Mouse (Mus musculus) CD8-positive naive resting alpha-beta T cell, adult 2 months (primary cell): Measurements from ENCODE around the gene Lpgat1.

Experiments
- DNase-seq, 2 experiments: peaks; one replicate each; pipeline ENCODE4 v3.0.0; 2022; ENCODE audit warnings: low read depth in 2 of 2, low spot score in 2 of 2

Gene Lpgat1

DNA sequence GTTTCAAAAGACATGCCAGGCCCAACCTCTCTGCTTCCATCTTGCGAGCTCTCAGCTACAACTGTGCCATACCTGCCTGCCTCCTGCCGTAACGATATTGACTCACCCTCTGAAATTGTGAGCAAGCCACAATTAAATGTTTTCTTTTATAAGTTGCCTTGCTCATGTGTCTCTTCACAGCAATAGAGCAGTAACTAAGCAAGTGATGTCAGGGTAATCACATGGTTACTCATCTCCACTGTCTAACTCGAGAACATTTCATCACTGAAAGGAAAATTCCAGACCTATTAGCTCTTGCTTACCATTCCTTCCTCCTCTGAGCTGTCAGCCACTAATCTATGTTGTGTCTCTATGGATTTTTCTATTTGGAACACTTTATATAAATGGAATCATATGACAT, 15.0 kb downstream of the Lpgat1 start:
- no peak for DNase-seq

GRCm38 (mm10) chr1:191733822-191734221, 16.2 kb downstream of the Lpgat1 start:
- no peak for DNase-seq

- DNase-seq: no peak
Observed at GRCm38 (mm10) chr1:191736425-191736824, 18.8 kb downstream of the Lpgat1 start.

GRCm38 (mm10) chr1:191737871-191738270, 20.2 kb downstream of the Lpgat1 start:
- no peak for DNase-seq

- no peak for DNase-seq
Observed at GRCm38 (mm10) chr1:191738726-191739125, 21.1 kb downstream of the Lpgat1 start.

GRCm38 (mm10) chr1:191740587-191741361, 23.1 kb downstream of the Lpgat1 start:
- DNase-seq: no peak

DNA sequence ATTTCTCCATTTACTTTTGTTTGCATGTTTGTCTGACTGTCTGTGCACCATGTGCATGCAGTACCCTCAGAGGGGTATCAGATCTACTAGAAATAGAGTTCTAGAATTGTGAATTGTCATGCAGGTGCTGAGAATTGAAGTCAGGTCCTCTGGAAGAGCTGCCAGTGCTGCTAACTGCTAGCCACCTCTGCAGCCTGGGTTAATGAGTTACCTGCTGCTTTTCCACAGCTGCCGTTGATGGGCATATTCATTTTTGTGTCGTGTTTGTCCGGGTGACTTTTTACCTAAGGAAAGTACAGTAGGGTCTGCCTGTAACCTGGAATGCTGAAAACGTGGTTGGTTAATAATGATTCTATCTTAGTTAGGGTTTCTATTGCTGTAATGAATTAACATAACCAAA, 24.0 kb downstream of the Lpgat1 start:
- DNase-seq: no peak

DNA sequence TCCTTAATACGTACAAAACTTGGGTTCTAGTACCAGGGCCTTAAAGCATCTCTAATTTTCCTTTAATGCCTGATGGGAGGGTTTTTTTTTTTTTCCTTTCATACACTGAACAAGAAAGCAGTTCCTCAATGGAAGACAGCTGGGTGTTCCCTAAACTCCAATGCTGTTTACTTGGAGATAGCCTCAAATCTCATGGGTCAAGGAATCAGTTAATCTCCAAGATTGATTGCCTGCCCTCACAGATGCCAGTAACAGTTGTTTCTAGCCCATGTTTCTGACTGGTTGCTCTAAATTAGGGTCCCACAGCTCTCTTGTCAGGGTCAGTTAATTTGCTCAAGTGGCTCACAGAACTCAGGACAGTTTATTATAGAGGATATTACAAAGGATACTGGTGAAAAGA, 30.8 kb downstream of the Lpgat1 start:
- DNase-seq: no peak

DNA sequence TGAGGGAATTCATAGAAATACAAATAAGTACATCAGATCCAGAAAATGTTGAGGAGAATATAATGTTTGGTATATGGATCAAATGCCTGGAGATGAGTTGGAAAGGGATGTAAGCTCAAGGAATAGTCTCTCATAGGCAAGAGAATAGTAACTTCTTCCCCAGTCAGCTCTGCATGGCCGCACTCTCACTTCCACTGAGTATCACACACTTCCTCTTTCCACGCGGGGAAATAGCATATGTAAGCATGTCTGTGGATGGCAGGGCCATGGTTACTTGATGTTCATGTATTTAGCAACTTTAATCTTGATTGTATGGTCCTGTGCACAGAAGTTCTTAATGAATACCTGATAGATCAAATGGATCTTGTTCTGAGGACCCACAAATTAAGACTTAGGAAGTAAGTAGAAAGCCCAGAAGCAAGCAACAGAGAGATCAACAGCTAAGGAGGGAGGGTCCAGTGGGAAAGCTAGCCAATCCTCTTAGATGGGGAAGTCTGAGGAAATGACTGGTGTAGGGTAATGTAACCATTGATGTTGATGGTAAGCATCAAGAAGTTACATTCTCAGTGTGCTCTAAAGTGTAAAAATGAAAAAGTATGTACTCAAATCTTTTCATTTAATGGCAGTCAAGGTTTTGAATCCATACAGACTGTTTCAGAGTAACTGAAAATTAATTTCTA, 39.0 kb downstream of the Lpgat1 start:
- DNase-seq: no peak

DNA sequence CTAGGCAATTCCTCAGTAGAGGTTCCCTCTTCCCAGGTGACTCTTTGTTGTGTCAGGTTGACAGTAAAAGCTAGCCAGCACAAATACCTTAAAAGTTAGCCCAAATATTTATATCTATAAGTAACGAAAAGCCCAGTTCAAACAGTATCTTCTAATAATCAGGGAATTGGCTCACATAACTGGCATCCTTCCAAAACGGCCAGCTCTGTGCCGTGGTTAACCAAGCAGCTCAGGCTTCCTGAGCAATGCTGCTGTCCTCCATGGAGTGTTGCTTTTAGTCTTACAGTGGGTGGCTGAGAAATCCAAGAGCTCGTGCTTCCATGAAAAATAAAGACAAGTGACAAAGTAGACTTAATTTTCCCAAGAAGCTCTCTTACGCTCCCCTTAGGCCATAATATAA, 56.5 kb downstream of the Lpgat1 start:
- no peak for DNase-seq

DNA sequence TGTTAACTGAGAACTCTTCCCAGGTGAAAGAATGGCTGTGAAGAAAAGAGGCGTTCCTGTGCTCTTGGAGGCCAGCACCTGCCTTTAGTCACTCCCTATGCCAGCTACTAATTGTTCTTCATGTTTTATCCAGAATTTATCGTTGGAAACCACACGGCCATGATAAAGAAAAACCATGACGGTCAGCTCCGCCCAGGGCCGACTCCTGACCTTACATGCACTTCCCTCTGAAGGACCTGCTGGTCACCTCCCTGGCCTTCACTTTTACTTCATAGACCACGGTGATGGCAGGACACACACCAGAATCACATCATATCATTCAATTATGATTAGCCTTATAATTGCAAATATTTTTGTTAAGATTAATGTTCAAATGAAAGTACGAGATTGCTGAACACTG, 57.5 kb downstream of the Lpgat1 start:
- DNase-seq: no peak

DNA sequence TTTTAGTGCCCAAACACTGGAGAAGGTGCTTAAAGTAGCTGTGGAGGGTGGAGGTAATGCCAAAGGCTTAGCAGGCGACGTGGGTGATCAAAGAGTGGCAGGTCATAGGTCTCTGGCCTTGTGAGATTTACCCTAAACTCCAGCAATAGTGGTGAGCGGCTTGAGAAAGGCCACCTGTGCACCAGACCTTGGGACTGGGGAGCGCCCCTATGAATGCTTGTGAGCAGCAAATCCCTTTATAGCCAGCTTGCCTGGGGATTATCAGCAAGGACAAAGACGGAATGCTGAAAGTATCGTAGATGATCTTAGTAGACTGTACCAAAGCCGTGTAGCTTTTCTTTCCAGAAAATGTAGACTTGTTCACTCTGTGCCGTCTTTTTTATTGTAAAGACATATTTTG, 59.9 kb downstream of the Lpgat1 start:
- no peak for DNase-seq

DNA sequence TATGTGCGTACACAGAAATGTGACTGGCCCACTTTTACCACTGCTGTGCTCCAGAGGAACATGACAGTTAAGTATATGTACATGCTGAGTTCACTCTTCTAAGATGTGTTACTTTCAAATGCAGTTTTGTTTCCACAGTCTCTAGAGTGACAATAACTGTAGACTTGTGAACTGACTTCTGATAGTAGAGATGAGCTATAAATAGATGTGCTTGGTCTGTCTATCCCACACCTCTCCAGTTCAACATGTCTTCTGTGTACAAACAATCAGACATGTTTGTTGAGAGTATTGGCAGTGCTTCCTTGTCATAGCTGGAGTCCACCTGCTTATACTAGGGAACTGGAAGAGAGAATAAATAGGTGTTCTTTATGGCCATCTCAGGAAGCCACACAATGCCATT, 62.8 kb downstream of the Lpgat1 start:
- no peak for DNase-seq

GRCm38 (mm10) chr1:191785108-191785507, 67.5 kb downstream of the Lpgat1 start:
- no peak for DNase-seq

GRCm38 (mm10) chr1:191786255-191786654, 68.6 kb downstream of the Lpgat1 start:
- no peak for DNase-seq

GRCm38 (mm10) chr1:191787379-191787778, 69.7 kb downstream of the Lpgat1 start:
- DNase-seq: no peak

DNA sequence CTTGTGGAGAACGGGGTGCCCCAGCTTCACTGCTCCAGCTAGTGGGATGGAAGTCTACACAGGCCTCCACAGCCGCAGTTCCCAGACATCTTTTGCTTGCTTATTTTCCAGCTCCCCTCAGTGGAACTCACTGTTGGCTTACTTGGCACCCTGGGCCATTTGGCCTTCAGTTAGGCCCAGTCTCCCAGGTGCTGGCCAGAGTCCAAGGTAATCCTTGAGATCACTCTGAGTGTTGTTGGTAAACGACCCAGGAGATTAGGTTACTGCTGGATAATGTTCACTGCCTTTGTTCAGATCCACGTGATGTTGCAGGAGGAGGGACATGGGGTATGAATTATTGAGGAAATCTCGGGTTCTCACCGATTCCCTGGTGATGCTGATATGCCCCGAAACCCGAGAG, 75.4 kb downstream of the Lpgat1 start:
- no peak for DNase-seq

GRCm38 (mm10) chr1:191793888-191794532, 76.4 kb downstream of the Lpgat1 start:
- DNase-seq: no peak

DNA sequence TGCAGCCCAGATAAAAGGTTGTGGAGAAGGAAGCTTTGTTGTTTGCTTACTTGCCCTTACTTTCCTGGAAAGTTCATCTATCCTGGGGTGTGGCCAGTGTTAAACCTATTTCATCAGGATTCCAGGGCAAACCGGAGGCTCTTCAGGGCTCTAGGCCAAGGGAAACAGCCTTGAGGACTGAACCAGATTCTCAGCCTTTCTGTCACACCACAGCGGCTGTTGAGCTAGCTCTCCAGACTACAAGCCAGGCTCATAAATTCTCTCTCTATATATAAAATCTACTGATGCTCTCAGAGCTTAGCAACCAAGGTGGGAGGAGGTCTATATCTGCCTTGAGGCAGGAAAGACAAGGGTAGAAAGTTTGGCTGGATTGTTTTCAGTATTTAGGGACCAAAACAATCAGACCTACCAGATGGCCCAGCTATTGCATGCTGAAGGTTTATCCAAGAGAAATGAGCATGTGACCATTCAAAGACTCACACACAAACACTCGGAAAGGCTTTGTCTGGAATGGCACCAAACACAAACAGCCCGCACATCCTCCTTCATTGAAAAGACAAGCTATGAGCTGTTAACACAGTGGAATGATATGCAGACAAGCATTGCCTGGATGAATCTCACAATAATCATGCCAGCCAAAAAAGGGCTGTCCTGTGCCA, 78.7 kb downstream of the Lpgat1 start:
- no peak for DNase-seq

DNA sequence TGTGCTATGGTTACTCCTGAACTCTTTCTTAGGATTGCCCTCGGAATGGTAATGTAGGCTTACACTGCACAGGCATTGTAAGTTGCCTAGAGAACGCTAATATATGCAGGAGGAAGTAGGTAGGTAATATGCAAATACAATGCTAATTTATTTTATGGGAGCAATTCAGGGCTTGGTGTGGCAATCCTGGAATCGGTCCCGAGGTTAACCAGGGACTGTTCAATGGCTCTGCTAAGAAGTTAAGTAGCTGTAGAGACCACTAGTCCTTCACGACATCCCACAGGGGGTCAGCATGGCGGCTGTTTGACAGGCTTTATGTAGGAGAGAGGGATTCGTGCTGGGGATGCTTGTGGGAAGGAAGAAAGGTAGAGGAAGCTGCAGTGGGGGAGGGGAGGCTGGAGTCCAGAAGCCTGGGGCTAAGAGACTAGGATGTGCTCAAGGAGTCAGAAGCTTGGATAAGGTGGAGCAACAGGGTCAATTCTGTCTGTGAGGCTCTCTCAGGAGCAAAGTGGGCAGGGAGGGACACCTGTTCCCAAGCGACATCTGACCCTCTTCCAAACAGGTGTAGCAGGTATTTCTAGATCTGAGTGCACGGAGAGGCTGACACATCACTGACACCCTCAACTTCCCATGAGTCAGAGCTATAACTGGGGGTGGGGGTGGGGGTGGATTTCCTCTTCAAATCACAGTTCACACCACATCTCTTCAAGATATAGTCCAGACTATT, 84.6 kb downstream of the Lpgat1 start:
- DNase-seq: no peak
